Mouse (Mus musculus) heart, adult 2 months (tissue): ENCODE measurements around the gene 1700020L24Rik. TPM values are rescaled to one million over a fixed set of nuclear protein-coding genes. Genes with fewer than 3 reads are reported as not detected.

ENCODE experiments used
- DNase-seq, 2 experiments: peaks; one replicate each; pipeline ENCODE4 v3.0.0; 2021
- H3K27ac ChIP-seq: fragments of 200-600 bp; 2 replicates; pipeline ENCODE4 v1.8.1; 2022
- H3K27me3 ChIP-seq: fragments of 200-500 bp; 2 replicates; pipeline ENCODE4 v1.6.1; 2012; ENCODE audit warnings: mild to moderate bottlenecking, low read length, inconsistent platforms, mixed read lengths; ENCODE audit not compliant: control insufficient read depth, insufficient read depth
- H3K36me3 ChIP-seq: fragments of 200-500 bp; 2 replicates; pipeline ENCODE4 v1.6.1; 2012; ENCODE audit warnings: low read length, inconsistent platforms; ENCODE audit not compliant: control insufficient read depth, insufficient read depth
- H3K4me1 ChIP-seq: fragments of 200-500 bp; 2 replicates; pipeline ENCODE4 v1.6.1; 2011; ENCODE audit warnings: low read length; ENCODE audit not compliant: control insufficient read depth, insufficient read depth
- H3K4me3 ChIP-seq: fragments of 200-600 bp; 2 replicates; pipeline ENCODE4 v1.8.1; 2022
- H3K79me2 ChIP-seq: fragments of 200-500 bp; replicated peaks from 2 replicates; pipeline ENCODE4 v1.6.1; 2012; ENCODE audit warnings: mild to moderate bottlenecking, inconsistent platforms, low read length, moderate library complexity, mixed read lengths; ENCODE audit not compliant: control insufficient read depth, insufficient read depth
- H3K9ac ChIP-seq: fragments of 200-500 bp; 2 replicates; pipeline ENCODE4 v1.6.1; 2012; ENCODE audit warnings: low read depth, mild to moderate bottlenecking, control low read depth, inconsistent platforms, low read length, mixed read lengths
- CTCF ChIP-seq: fragments of 200-600 bp; IDR thresholded peaks from 2 replicates; pipeline ENCODE4 v1.8.1; 2022; ENCODE audit warnings: antibody characterized with exemption, mild to moderate bottlenecking, moderate library complexity
- EP300 ChIP-seq: fragments of 200-500 bp; IDR thresholded peaks from 2 replicates; pipeline ENCODE4 v1.6.1; 2011; ENCODE audit warnings: low read depth, low read length, control low read depth; ENCODE audit not compliant: insufficient read depth
- POLR2A ChIP-seq: fragments of 200-500 bp; IDR thresholded peaks from 2 replicates; pipeline ENCODE4 v1.6.1; 2011; ENCODE audit warnings: mild to moderate bottlenecking, low read depth, low read length, control low read depth; ENCODE audit not compliant: insufficient read depth
- WGBS: fragments of 180-500 bp; shearing (Covaris S2); methylation state at CpG from one replicate; pipeline ENCODE4 v1.1.7; 2018; 5-methylcytosine and 5-hydroxymethylcytosine counted together
- intact Hi-C: fragments of 180-260 bp; cut with DNase I; formaldehyde crosslinking; loops from one replicate; pipeline ENCODE4 v1.15.1; 2025
- polyA plus RNA-seq: library from polyadenylated mRNA; depleted of rRNA; stranded (reverse); fragments of >200 nt; gene quantifications from 2 replicates; pipeline ENCODE4 v1.2.3, GENCODE M21; 2012
- total RNA-seq, 2 experiments: library from RNA; stranded (reverse); gene quantifications; 2 replicates each; pipeline ENCODE4 v1.2.3; 2021

Gene 1700020L24Rik
- total and polyA plus RNA-seq, 3 experiments, result 0.27 TPM; not detected in 2

DNA sequence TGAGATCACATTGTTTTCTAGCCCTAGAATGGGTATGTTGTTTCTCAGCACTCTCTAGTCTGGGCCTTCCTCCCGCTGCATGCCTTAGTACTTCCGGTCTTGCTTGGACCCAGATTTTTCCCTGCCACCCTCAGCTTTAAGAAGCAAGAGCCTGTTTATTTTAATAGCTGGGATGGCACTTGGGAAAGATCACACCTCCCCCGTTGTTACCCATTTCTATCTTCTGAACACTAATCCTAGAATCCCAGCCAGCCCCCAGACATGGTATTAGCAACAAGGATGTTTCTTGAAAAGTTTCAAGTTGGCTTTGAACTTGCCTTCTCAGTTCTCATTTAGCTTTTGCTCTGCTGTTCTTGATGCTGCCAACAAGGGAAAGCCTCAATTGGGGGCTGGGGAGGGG, 31.1 kb upstream of the 1700020L24Rik start:
- intact Hi-C loops, result no loop called here
- TF ChIP-seq POLR2A (no peak), EP300 (no peak), CTCF (no peak)
- Histone ChIP-seq H3K36me3 (no peaks in the 10 kb centered on the region), H3K4me3 (no peak overlapping the region), H3K27me3 (no peaks in the 10 kb centered on the region), H3K9ac (no peak overlapping the region), H3K79me2 (no peaks in the 10 kb centered on the region), H3K4me1 (peaks cover 3% of the 10 kb centered on the region; the same call in 1 of the 2 replicates), H3K27ac (no peak overlapping the region)
- WGBS, result 58% methylated on average over 3 of the region's 3 CpGs
- no peak for DNase-seq

GRCm38 (mm10) chr11:83408242-83408641, 29.2 kb upstream of the 1700020L24Rik start:
- Histone ChIP-seq H3K36me3 (no peaks in the 10 kb centered on the region), H3K4me3 (no peak overlapping the region), H3K27me3 (no peaks in the 10 kb centered on the region), H3K9ac (no peak overlapping the region), H3K27ac (no peak overlapping the region), H3K4me1 (peaks cover 3% of the 10 kb centered on the region; the same call in 1 of the 2 replicates), H3K79me2 (no peaks in the 10 kb centered on the region)
- no peak for DNase-seq
- intact Hi-C loops, result no loop called here
- WGBS, result 50% methylated on average over 8 of the region's 8 CpGs
- TF ChIP-seq CTCF (no peak), EP300 (no peak), POLR2A (no peak)

DNA sequence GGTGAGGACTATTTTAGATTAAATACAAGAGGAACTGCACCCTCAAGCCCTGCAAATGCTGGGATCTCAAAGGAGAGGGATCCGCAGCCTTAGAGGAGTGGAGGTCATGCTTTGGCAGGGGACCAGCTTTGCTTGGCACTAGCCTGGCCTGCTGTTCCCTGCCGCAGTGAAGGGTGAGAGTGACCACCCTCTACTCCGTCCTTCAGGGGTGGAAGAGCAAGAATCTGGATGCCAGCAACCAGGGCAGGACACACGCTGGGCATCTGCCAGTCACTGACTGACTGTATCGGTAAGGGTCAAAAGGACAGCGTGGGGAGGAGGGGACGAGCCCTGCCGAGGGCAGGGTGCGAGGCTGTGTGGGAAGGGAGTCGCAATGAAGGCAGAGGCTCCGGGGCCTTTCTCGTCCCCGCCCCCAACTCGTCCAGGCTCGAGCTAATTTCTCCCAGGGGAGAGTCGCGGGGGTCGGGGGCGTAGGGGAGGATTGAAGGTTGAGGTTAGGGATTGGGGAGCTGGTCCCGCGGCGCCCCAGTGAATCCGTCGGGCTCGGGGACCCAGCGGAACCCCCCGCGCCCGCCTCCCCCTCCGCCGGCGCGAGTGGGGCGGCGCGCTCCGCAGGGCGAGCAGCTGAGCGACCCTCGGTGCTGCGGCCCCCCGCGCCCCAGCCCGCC, 28.3 kb upstream of the 1700020L24Rik start, which contains the start of gene Rasl10b:
Rasl10b (plus strand) TSS at position 51 of the 668 bp plus-strand sequence.
- no peaks in the 10 kb centered on the region for H3K79me2 ChIP-seq
- no peaks in the 10 kb centered on the region for H3K27me3 ChIP-seq
- peak; percentile 55 to 59 for DNase-seq
- TF ChIP-seq CTCF (no peak), POLR2A (peak; percentile 36; the same call in 1 of the 2 replicates)
- H3K27ac ChIP-seq, result peak within 1 kb of the TSS; percentile 55
- H3K36me3 ChIP-seq, result no peaks in the 10 kb centered on the region
- intact Hi-C loops, result no loop called here
- peak within 1 kb of the TSS; percentile 59 for H3K9ac ChIP-seq
- H3K4me3 ChIP-seq, result peak within 1 kb of the TSS; percentile 55
- WGBS, result 1% methylated on average over 23 of the region's 44 CpGs
- peaks cover 3% of the 10 kb centered on the region; the same call in 1 of the 2 replicates for H3K4me1 ChIP-seq

DNA sequence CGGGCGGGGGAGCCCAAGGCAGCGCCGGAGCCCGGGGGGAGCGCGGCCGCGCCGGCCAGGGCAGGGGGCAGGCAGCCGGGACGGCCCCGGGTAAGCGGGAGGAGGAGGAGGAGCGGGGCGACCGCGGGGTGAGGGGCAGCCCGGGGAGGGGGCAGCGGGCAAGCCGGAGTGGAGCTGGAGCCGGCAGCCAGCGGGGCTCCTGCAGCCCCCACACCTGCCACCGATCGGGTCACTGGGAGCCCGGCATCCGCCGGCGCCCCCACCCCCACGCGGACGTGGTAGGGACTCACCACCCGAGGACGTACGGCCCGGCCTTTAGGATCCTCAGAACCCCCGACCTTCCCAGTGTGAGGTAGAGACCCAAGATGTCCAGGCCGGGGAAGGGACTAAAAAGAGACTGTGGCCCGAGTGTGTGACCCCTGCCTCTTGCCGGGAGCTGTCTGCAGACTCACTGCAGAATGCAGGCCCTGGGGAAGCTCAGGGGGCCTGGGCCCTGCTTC, 27.6 kb upstream of the 1700020L24Rik start:
- WGBS, result 2% methylated on average over 36 of the region's 40 CpGs
- DNase-seq, result peak in 1 of 2 experiments; percentile 38
- Histone ChIP-seq H3K36me3 (no peaks in the 10 kb centered on the region), H3K4me1 (peaks cover 3% of the 10 kb centered on the region; the same call in 1 of the 2 replicates), H3K9ac (peak overlapping the region; percentile 59), H3K27me3 (no peaks in the 10 kb centered on the region), H3K4me3 (peak overlapping the region; percentile 51), H3K27ac (peak overlapping the region; percentile 43), H3K79me2 (no peaks in the 10 kb centered on the region)
- intact Hi-C loops, result no loop called here
- TF ChIP-seq POLR2A (no peak), EP300 (no peak), CTCF (no peak)

- H3K9ac ChIP-seq, result no peak overlapping the region
- 75% methylated on average over 6 of the region's 6 CpGs for WGBS
- H3K4me3 ChIP-seq, result no peak overlapping the region
- H3K4me1 ChIP-seq, result peaks cover 3% of the 10 kb centered on the region; the same call in 1 of the 2 replicates
- TF ChIP-seq CTCF (no peak), POLR2A (no peak), EP300 (no peak)
- DNase-seq, result no peak
- no peaks in the 10 kb centered on the region for H3K79me2 ChIP-seq
- H3K36me3 ChIP-seq, result no peaks in the 10 kb centered on the region
- no peaks in the 10 kb centered on the region for H3K27me3 ChIP-seq
- H3K27ac ChIP-seq, result no peak overlapping the region; the same call in 1 of the 2 replicates
- intact Hi-C loops, result no loop called here
These were observed 27.0 kb upstream of the 1700020L24Rik start for GRCm38 (mm10) chr11:83410510-83410909.

GRCm38 (mm10) chr11:83417080-83417479, 20.4 kb upstream of the 1700020L24Rik start:
- intact Hi-C loops, result loop anchor here (5.0 kb wide), 1 partner anchor 40 kb away; no protein-coding TSS in a partner anchor
- TF ChIP-seq CTCF (no peak), POLR2A (no peak), EP300 (no peak)
- H3K4me1 ChIP-seq, result peaks cover 1% of the 10 kb centered on the region; the same call in 1 of the 2 replicates
- peak; percentile 23 to 44 for DNase-seq
- H3K27ac ChIP-seq, result no peak overlapping the region
- WGBS, result 11% methylated on average over 5 of the region's 5 CpGs
- H3K36me3 ChIP-seq, result no peaks in the 10 kb centered on the region
- 0 out of 2 replicates have a peak, but pooled peaks cover 2% of the 10 kb centered on the region for H3K79me2 ChIP-seq
- H3K27me3 ChIP-seq, result peaks cover 3% of the 10 kb centered on the region; the same call in 1 of the 2 replicates
- H3K4me3 ChIP-seq, result no peak overlapping the region
- H3K9ac ChIP-seq, result no peak overlapping the region
